Mouse (Mus musculus) duodenum, adult 2 months (tissue): ENCODE data around the gene Nkapd1. TPM values are rescaled to one million over a fixed set of nuclear protein-coding genes. Genes with fewer than 3 reads are reported as not detected.

Source experiments
- polyA plus RNA-seq: library from polyadenylated mRNA; depleted of rRNA; stranded (reverse); fragments of >200 nt; gene quantifications from 2 replicates; pipeline ENCODE4 v1.2.3, GENCODE M21; 2012; ENCODE audit warnings: low replicate concordance; rRNA removed

Nkapd1 gene
- 2.1 and 3.4 TPM in 2 replicates for polyA plus RNA-seq

GRCm38 (mm10) chr9:50616766-50617603, at the start of gene Nkapd1, which contains the start of gene Pih1d2:
Gene Nkapd1, minus strand, starts transcription at chr9:50617464.
Gene Pih1d2, plus strand, starts transcription at chr9:50617321.

GRCm38 (mm10) chr9:50659392-50660217, 42.3 kb upstream of the Nkapd1 start, which contains the start of gene Dlat:
Gene Dlat, minus strand, starts transcription at chr9:50659780.

GRCm38 (mm10) chr9:50603189-50603997, 13.9 kb downstream of the Nkapd1 start, which contains the start of the genes Sdhd and Timm8b:
Gene Sdhd, minus strand, starts transcription at chr9:50603812.
Gene Timm8b, plus strand, starts transcription at chr9:50603910.

GRCm38 (mm10) chr9:50561145-50561917, 55.9 kb downstream of the Nkapd1 start, which contains the start of gene Tex12:
Gene Tex12, minus strand, starts transcription at chr9:50561325.

Other genes starting within 250 kb of the Nkapd1 start
- 0.26 and 16.1 TPM in 2 replicates for gene Plet1, start 122.9 kb downstream of the Nkapd1 start, polyA plus RNA-seq
- gene Pts, start 88.7 kb downstream of the Nkapd1 start, polyA plus RNA-seq: 11.8 and 14.8 TPM in 2 replicates
- 12.4 and 14.0 TPM in 2 replicates for gene Il18, start 62.6 kb downstream of the Nkapd1 start, polyA plus RNA-seq
- gene Bco2, start 62.3 kb downstream of the Nkapd1 start, polyA plus RNA-seq: 5.6 and 10.1 TPM in 2 replicates
- not detected in 2 replicates for gene Tex12, start 56.1 kb downstream of the Nkapd1 start, polyA plus RNA-seq
- 493 and 524 TPM in 2 replicates for gene Sdhd, start 13.7 kb downstream of the Nkapd1 start, polyA plus RNA-seq
- gene Timm8b, start 13.6 kb downstream of the Nkapd1 start, polyA plus RNA-seq: 49.7 and 77.5 TPM in 2 replicates
- 0.30 and 0.44 TPM in 2 replicates for gene Pih1d2, start 143 bp downstream of the Nkapd1 start, polyA plus RNA-seq
- 9.7 and 18.9 TPM in 2 replicates for gene Dlat, start 42.3 kb upstream of the Nkapd1 start, polyA plus RNA-seq
- gene Dixdc1, start 122.1 kb upstream of the Nkapd1 start, polyA plus RNA-seq: 0.30 and 2.1 TPM in 2 replicates
- 8.1 and 11.5 TPM in 2 replicates for gene 2310030G06Rik, start 129.1 kb upstream of the Nkapd1 start, polyA plus RNA-seq
- 38.3 and 50.6 TPM in 2 replicates for gene Cryab, start 133.9 kb upstream of the Nkapd1 start, polyA plus RNA-seq
- gene Hspb2, start 134.9 kb upstream of the Nkapd1 start, polyA plus RNA-seq: 8.3 and 12.9 TPM in 2 replicates
- 1.9 and 2.8 TPM in 2 replicates for gene Fdxacb1, start 150.8 kb upstream of the Nkapd1 start, polyA plus RNA-seq
- 15.5 and 18.9 TPM in 2 replicates for gene Alg9, start 157.6 kb upstream of the Nkapd1 start, polyA plus RNA-seq
- gene 1110032A03Rik, start 158.1 kb upstream of the Nkapd1 start, polyA plus RNA-seq: 12.4 and 15.5 TPM in 2 replicates
- gene Ppp2r1b, start 227.8 kb upstream of the Nkapd1 start, polyA plus RNA-seq: 1.4 and 1.6 TPM in 2 replicates